In the genomic region with DNA sequence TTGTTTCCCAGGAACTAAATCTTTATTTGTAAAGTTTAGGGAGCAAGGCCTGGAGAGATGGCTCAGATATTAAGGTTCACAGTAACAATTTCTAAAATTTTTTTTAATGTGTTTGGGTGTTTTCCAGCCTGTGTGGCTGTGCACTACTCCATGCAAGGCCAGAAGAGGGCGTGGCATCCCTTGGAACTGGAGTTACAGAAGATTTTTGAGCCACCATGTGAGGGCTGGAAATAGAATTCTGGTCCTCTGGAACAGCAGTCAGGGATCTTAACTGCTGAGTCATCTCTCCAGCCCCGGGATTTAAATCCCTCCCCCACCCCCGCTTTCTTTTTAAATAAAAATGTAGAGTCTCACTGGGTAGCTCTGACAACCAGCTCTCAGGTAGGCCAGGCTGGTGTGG, we compare ENCODE assay signal across 14 mouse cellular contexts. TPM values are rescaled to one million over a fixed set of nuclear protein-coding genes. Genes with fewer than 3 reads are reported as not detected.
DNase-seq lines count a peak whose midpoint lies in the region; TF ChIP-seq lines count a peak whose summit lies in the region.
"Had no signal": no experiment of that assay in that cellular context is flagged by ENCODE, and none has a peak within 500 bp of the region (broad histone marks: within the 10 kb centered on the region; RNA-seq: fewer than 3 reads in every experiment).

No protein-coding gene starts in this region.

- H3K79me2 ChIP-seq in myocyte (ENCODE audit: control insufficient read depth, insufficient read depth): no peaks in the 10 kb centered on the region

- intact Hi-C loops in left cerebral cortex, adult 2 months (cut with DNase I): loop anchor here (5.0 kb wide), 2 partner anchors 292 to 362 kb away; partner anchors contain the start of gene 2700081O15Rik

- no peaks in the 10 kb centered on the region for H3K36me3 ChIP-seq in myocyte (ENCODE audit: control insufficient read depth, insufficient read depth)
- H3K36me3 ChIP-seq: hindbrain, embryonic 12.5 days; limb, embryonic 15.5 days; neural tube, embryonic 13.5 days had no signal

- peak overlapping the region; percentile 19; the same call in 1 of the 2 replicates for H3K27ac ChIP-seq in left cerebral cortex, adult 2 months
- H3K27ac ChIP-seq: hindbrain, embryonic 12.5 days; limb, embryonic 15.5 days; neural tube, embryonic 13.5 days had no signal

- no peak for TF ChIP-seq POLR2A in myocyte (IDR thresholded peaks at IDR 0.05; ENCODE audit: insufficient read length, low read depth)

- DNase-seq in gastrocnemius, adult 18-20 months (ENCODE audit: low spot score): peak; percentile 62
- no peak for DNase-seq in gastrocnemius, postnatal 25 days
- no peak for DNase-seq in left cerebral cortex, adult 2 months (ENCODE audit: extremely low spot score in 1 of 2, low spot score in 2 of 2)
- DNase-seq in left cerebral cortex, adult 11 months (ENCODE audit: low spot score): no peak
- DNase-seq in R1 (ENCODE audit: low read depth, low spot score): peak; percentile 85
- DNase-seq in cerebellum, adult 8-10 months: no peak
- no peak for DNase-seq in layer of hippocampus, postnatal 14 days (ENCODE audit: low spot score in 2 of 2)
- DNase-seq: embryo, embryonic 11 days; thymus, adult 2 months had no signal

- TF ChIP-seq CTCF in left cerebral cortex, adult 2 months (IDR thresholded peaks at IDR 0.05): peak; percentile 14

- no peaks in the 10 kb centered on the region for H3K27me3 ChIP-seq in myocyte (ENCODE audit: control insufficient read depth, insufficient read depth, insufficient read length)
- H3K27me3 ChIP-seq: limb, embryonic 15.5 days had no signal

- no peak overlapping the region for H3ac ChIP-seq in myocyte (ENCODE audit: control insufficient read depth, insufficient read length)

- no peak overlapping the region for H3K4me3 ChIP-seq in left cerebral cortex, adult 2 months
- no peak overlapping the region for H3K4me3 ChIP-seq in myocyte
- H3K4me3 ChIP-seq: hindbrain, embryonic 12.5 days; limb, embryonic 15.5 days; megakaryocyte, embryonic 14.5 days; neural tube, embryonic 13.5 days had no signal

- H3K4me2 ChIP-seq in myocyte (ENCODE audit: low read depth): peak overlapping the region; percentile 96
- H3K4me2 ChIP-seq: hindbrain, embryonic 12.5 days; limb, embryonic 15.5 days; neural tube, embryonic 13.5 days had no signal

TF ChIP-seq in myocyte, 11 proteins besides CTCF, POLR2A, EP300 and RAD21:
- TF ChIP-seq CEBPB (IDR thresholded peaks at IDR 0.05; ENCODE audit: insufficient read depth, poor library complexity, severe bottlenecking) (no peak), REST (IDR thresholded peaks at IDR 0.05; ENCODE audit: insufficient read depth, insufficient read length) (no peak), MYOG (IDR thresholded peaks at IDR 0.05; ENCODE audit: control insufficient read depth in 1 of 3, insufficient read depth in 1 of 3, insufficient read length in 2 of 3, low read depth in 2 of 3) (no peak), USF1 (IDR thresholded peaks at IDR 0.05; ENCODE audit: low read depth) (no peak)

RNA-seq across cellular contexts. Expression of gene Macrod1, which starts 1.4 kb away (rescaled TPM):
- 100 to 1,000 TPM; 276 to 311 TPM for total RNA-seq in gastrocnemius, adult 18-20 months (2021)
- 100 to 1,000 TPM; 227 to 252 TPM for total RNA-seq in gastrocnemius, postnatal 25 days (2021)
- 10 to 100 TPM; 13.3 to 15.7 TPM for total RNA-seq in left cerebral cortex, adult 2 months (2021)
- polyA plus RNA-seq in myocyte (2012; fragmentation: generic; extraction: Trizol): 82.4 TPM
- total RNA-seq in layer of hippocampus, postnatal 14 days (2021): 10 to 100 TPM; 10.3 to 11.6 TPM

RNA-seq across cellular contexts. Expression of gene Stip1, which starts 15.4 kb away (rescaled TPM):
- total RNA-seq in gastrocnemius, adult 18-20 months (2021): 10 to 100 TPM; 89.7 to 98.5 TPM
- total RNA-seq in gastrocnemius, postnatal 25 days (2021): 10 to 100 TPM; 86.5 to 95.6 TPM
- total RNA-seq in left cerebral cortex, adult 2 months (2021): 100 to 1,000 TPM; 198 to 205 TPM
- polyA plus RNA-seq in myocyte (2012; fragmentation: generic; extraction: Trizol): 223 TPM
- 100 to 1,000 TPM; 136 to 159 TPM for total RNA-seq in layer of hippocampus, postnatal 14 days (2021)

RNA-seq across cellular contexts. Expression of gene Fermt3, which starts 35.9 kb away (rescaled TPM):
- total RNA-seq in gastrocnemius, adult 18-20 months (2021): under 1 TPM; 0.64 to 0.93 TPM
- 1 to 10 TPM in 1 of 2 experiments, under 1 TPM in 1; 0.84 to 1.2 TPM for total RNA-seq in gastrocnemius, postnatal 25 days (2021)
- 1 to 10 TPM; 3.6 to 4.8 TPM for total RNA-seq in left cerebral cortex, adult 2 months (2021)
- 0.34 TPM for polyA plus RNA-seq in myocyte (2012; fragmentation: generic; extraction: Trizol)
- 1 to 10 TPM; 3.6 to 5.4 TPM for total RNA-seq in layer of hippocampus, postnatal 14 days (2021)

RNA-seq across cellular contexts. Expression of gene Flrt1, which starts 50.4 kb away (rescaled TPM):
- 1 to 10 TPM; 1.1 to 1.9 TPM for total RNA-seq in gastrocnemius, adult 18-20 months (2021)
- total RNA-seq in gastrocnemius, postnatal 25 days (2021): under 1 TPM; 0.31 to 0.35 TPM
- 10 to 100 TPM; 41.4 to 43.0 TPM for total RNA-seq in left cerebral cortex, adult 2 months (2021)
- polyA plus RNA-seq in myocyte (2012; fragmentation: generic; extraction: Trizol): 1.2 TPM
- total RNA-seq in layer of hippocampus, postnatal 14 days (2021): 10 to 100 TPM; 21.8 to 22.6 TPM

RNA-seq across cellular contexts. Expression of gene Trpt1, which starts 59.2 kb away (rescaled TPM):
- 10 to 100 TPM; 24.4 to 26.4 TPM for total RNA-seq in gastrocnemius, adult 18-20 months (2021)
- total RNA-seq in gastrocnemius, postnatal 25 days (2021): 10 to 100 TPM; 21.5 to 24.5 TPM
- total RNA-seq in left cerebral cortex, adult 2 months (2021): 10 to 100 TPM; 18.8 to 19.6 TPM
- polyA plus RNA-seq in myocyte (2012; fragmentation: generic; extraction: Trizol): 9.2 TPM
- total RNA-seq in layer of hippocampus, postnatal 14 days (2021): 10 to 100 TPM; 16.4 to 20.4 TPM

Comparison
In these comparisons a context has a peak if more than half of its experiments do, and no peak if none do; other contexts are left out.
1. DNase-seq: peak in gastrocnemius, adult 18-20 months (single experiment) and R1 (single experiment); none in gastrocnemius, postnatal 25 days (single experiment), left cerebral cortex, adult 2 months (0 of 2), left cerebral cortex, adult 11 months (single experiment), cerebellum, adult 8-10 months (single experiment) and layer of hippocampus, postnatal 14 days (0 of 2).
2. RNA of gene Macrod1, which starts 1.4 kb away (total RNA-seq): 276 to 311 TPM in gastrocnemius, adult 18-20 months and 227 to 252 TPM in gastrocnemius, postnatal 25 days; 13.3 to 15.7 TPM in left cerebral cortex, adult 2 months and 10.3 to 11.6 TPM in layer of hippocampus, postnatal 14 days; every median in the first group is over 10 times any median in the second.